Mouse (Mus musculus) C2C12 (cell line): Measurements from ENCODE around the gene Itpkb. TPM values are rescaled to one million over a fixed set of nuclear protein-coding genes. Genes with fewer than 3 reads are reported as not detected.

ENCODE experiments used
- H3K27me3 ChIP-seq: one replicate; pipeline ENCODE4 v1.6.1; 2011; ENCODE audit not compliant: control insufficient read depth, insufficient read depth, insufficient read length
- H3K36me3 ChIP-seq: one replicate; pipeline ENCODE4 v1.6.1; 2011; ENCODE audit not compliant: control insufficient read depth, insufficient read depth
- H3K4me3 ChIP-seq: one replicate; pipeline ENCODE4 v1.5.1; 2011; ENCODE audit warnings: mild to moderate bottlenecking, control low read depth; ENCODE audit not compliant: poor library complexity, insufficient read depth, severe bottlenecking
- H3K79me2 ChIP-seq: one replicate; pipeline ENCODE4 v1.6.1; 2011; ENCODE audit not compliant: control insufficient read depth, insufficient read depth
- H3K79me3 ChIP-seq: one replicate; pipeline ENCODE4 v1.6.1; 2011; ENCODE audit warnings: low read depth, control low read depth
- H3ac ChIP-seq: one replicate; pipeline ENCODE3; 2011; ENCODE audit warnings: low read depth; ENCODE audit not compliant: control insufficient read depth, insufficient read length
- CEBPB ChIP-seq: IDR thresholded peaks from one replicate; pipeline ENCODE4 v1.6.1; 2011; ENCODE audit warnings: low read depth, mild to moderate bottlenecking, control low read depth, moderate library complexity
- CTCF ChIP-seq: IDR thresholded peaks from one replicate; pipeline ENCODE4 v1.5.1; 2011; ENCODE audit not compliant: control insufficient read depth, insufficient read depth, insufficient read length
- FOSL1 ChIP-seq: IDR thresholded peaks from one replicate; pipeline ENCODE4 v1.8.0; 2011; ENCODE audit warnings: mild to moderate bottlenecking, low read length; ENCODE audit not compliant: poor library complexity, insufficient read depth, severe bottlenecking
- MAX ChIP-seq: IDR thresholded peaks from one replicate; pipeline ENCODE4 v1.6.1; 2011; ENCODE audit warnings: mild to moderate bottlenecking, control low read depth
- MYOD1 ChIP-seq: IDR thresholded peaks from one replicate; pipeline ENCODE4 v1.6.1; 2011; ENCODE audit warnings: low read depth; ENCODE audit not compliant: control insufficient read depth, insufficient read length
- MYOG ChIP-seq: IDR thresholded peaks from one replicate; pipeline ENCODE4 v1.6.1; 2011; ENCODE audit not compliant: control insufficient read depth, insufficient read length; ENCODE audit errors: extremely low read depth
- USF1 ChIP-seq: IDR thresholded peaks from one replicate; pipeline ENCODE4 v1.6.1; 2011; ENCODE audit warnings: low read depth, mild to moderate bottlenecking, control low read depth, moderate library complexity
- polyA plus RNA-seq: library from polyadenylated mRNA; unstranded; fragments of >200 nt; fragmentation: generic; extraction: Trizol; gene quantifications from one replicate; pipeline ENCODE4 v1.2.1, GENCODE M21; 2012; ENCODE audit warnings: missing spikeins

The Itpkb gene
- polyA plus RNA-seq, 1 experiment = 1.1 TPM

DNA sequence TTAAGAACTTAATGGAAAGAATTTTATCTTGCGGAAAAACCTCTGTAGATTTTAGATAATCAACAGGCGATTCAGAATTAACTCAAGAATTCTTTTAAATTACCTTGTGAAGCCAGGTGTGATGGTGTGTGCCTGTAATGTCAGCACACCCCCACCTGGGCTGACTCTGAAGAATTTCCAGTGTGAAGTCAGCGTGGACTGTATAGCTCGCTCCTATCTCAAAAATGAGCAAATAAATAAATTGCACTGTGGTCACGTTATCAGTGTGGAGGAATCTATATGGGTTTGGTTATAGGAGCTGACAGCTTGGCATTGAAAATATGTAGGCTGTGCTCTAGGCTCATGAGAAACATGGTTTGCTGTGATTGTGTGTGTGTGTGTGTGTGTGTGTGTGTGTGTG, 8.9 kb downstream of the Itpkb start:
- Histone ChIP-seq H3K36me3 (no peaks in the 10 kb centered on the region), H3K27me3 (no peaks in the 10 kb centered on the region), H3K79me3 (no peaks in the 10 kb centered on the region), H3K4me3 (no peak overlapping the region), H3ac (no peak overlapping the region), H3K79me2 (no peaks in the 10 kb centered on the region)
- no peak for TF ChIP-seq USF1
- TF ChIP-seq MAX = no peak
- no peak for TF ChIP-seq CTCF
- no peak for TF ChIP-seq FOSL1
- no peak for TF ChIP-seq MYOD1
- no peak for TF ChIP-seq CEBPB
- TF ChIP-seq MYOG = no peak

DNA sequence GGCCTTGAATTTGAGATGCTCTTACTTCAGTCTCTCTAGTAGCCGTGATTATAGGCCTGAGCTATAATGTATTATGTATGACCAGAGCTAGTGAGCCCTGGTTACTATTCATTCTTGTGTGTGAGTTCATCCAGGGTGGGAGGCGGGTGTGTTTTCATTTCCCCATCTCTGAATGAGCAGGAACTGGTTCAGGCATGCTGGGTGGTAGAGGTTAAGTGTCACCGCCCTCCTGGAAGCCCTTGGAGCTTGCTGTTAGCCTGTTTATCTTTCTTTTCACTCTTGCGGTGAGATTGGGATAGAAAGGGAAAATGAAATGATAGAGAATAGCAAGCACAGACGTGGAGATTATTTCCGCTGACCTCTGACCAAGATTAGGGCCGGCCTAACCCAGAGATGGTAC, 12.7 kb downstream of the Itpkb start:
- Histone ChIP-seq H3K27me3 (peaks cover 5% of the 10 kb centered on the region), H3K4me3 (no peak overlapping the region), H3K79me3 (no peaks in the 10 kb centered on the region), H3K79me2 (no peaks in the 10 kb centered on the region), H3ac (no peak overlapping the region), H3K36me3 (no peaks in the 10 kb centered on the region)
- TF ChIP-seq MYOD1 (no peak), CEBPB (no peak), CTCF (no peak), MYOG (no peak), FOSL1 (no peak), USF1 (no peak), MAX (no peak)

DNA sequence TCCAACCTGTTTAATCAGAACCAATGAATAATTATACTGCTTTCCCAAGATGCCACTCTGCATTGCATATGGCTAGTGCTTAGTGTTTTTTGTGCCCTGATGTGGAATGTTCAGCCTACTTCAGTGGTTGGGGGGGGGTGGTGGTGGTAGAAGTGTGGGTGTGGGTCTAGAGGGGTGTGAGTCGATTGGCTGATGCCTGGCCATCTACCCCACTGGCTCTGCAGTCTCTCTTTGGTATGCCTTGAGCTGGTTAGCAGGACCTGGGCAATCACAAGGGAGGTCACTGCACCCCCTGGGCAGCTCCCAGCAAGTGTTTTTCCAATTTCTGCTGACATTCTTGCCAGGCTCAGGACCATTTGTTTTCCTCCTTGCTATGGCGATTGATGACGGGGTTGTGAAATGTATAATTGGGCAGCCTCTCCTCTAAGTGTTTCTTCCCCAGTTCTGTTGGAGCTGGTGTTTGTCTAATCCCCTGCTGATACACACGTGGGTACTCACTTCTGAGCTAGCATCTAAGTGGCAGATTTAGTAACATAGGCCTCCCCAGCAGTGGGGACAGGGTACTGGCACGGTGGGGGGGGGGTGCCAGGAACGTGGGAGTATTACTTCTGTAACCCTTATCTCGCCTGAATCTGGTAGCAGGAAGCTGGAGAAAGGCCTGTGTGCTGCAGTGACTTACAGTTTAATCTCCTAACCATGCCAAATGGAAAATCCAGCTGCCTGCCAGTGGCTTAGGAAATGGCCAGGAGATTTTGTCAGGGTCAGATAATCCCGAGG, 13.3 kb downstream of the Itpkb start:
- no peak overlapping the region for H3K4me3 ChIP-seq
- no peaks in the 10 kb centered on the region for H3K79me2 ChIP-seq
- no peaks in the 10 kb centered on the region for H3K79me3 ChIP-seq
- TF ChIP-seq CTCF (no peak), USF1 (no peak), CEBPB (no peak), FOSL1 (no peak), MYOG (no peak), MAX (no peak), MYOD1 (no peak)
- H3K27me3 ChIP-seq = peaks cover 5% of the 10 kb centered on the region
- no peak overlapping the region for H3ac ChIP-seq
- no peaks in the 10 kb centered on the region for H3K36me3 ChIP-seq

DNA sequence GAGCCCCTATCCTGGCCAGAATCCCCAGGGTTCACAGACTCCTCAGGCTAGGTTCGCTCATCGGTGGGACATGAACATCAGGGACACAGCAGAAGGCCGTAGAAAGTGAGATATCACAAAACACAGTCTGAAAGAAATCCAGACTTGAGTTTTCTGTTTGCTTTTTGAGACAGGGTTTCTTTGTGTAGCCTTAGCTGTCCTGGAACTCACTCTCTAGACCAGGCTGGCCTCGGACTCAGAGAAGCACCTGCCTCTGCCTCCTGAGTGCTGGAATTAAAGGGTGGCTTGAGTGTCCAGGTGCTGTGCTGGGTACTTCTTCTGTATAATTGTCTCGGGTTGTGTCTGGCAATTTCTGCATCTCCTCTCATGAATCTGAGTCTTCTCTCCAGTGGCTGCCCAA, 14.8 kb downstream of the Itpkb start:
- H3ac ChIP-seq = no peak overlapping the region
- H3K36me3 ChIP-seq = no peaks in the 10 kb centered on the region
- no peak overlapping the region for H3K4me3 ChIP-seq
- H3K27me3 ChIP-seq = peaks cover 5% of the 10 kb centered on the region
- TF ChIP-seq MAX (no peak), MYOG (no peak), FOSL1 (no peak), MYOD1 (no peak), CEBPB (no peak), CTCF (no peak), USF1 (no peak)
- no peaks in the 10 kb centered on the region for H3K79me3 ChIP-seq
- H3K79me2 ChIP-seq = no peaks in the 10 kb centered on the region

DNA sequence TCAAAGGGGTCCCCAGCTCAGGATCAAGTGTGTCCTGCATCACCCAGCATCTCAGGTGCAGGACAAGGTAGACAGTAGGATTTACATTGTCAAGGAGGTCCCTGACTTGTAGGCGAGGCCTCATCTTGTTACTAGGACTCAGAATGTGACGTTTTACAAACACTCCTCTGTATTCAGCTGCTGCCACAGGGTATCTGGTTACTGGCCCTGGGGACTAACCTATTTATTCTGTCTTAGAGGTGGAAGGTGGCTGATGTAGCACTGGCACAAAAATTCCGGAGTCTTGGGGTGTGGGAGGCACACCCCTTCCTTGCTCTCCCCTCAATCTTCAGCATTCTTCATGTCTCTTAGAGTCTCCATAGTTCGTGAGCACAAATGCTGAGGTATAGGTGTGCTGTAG, 16.8 kb downstream of the Itpkb start:
- no peak for TF ChIP-seq MAX
- TF ChIP-seq USF1 = no peak
- no peak for TF ChIP-seq FOSL1
- TF ChIP-seq CTCF = no peak
- no peak for TF ChIP-seq MYOD1
- no peak for TF ChIP-seq MYOG
- TF ChIP-seq CEBPB = no peak
- no peaks in the 10 kb centered on the region for H3K79me3 ChIP-seq
- no peak overlapping the region for H3ac ChIP-seq
- peaks cover 5% of the 10 kb centered on the region for H3K27me3 ChIP-seq
- no peaks in the 10 kb centered on the region for H3K79me2 ChIP-seq
- H3K4me3 ChIP-seq = no peak overlapping the region
- no peaks in the 10 kb centered on the region for H3K36me3 ChIP-seq

DNA sequence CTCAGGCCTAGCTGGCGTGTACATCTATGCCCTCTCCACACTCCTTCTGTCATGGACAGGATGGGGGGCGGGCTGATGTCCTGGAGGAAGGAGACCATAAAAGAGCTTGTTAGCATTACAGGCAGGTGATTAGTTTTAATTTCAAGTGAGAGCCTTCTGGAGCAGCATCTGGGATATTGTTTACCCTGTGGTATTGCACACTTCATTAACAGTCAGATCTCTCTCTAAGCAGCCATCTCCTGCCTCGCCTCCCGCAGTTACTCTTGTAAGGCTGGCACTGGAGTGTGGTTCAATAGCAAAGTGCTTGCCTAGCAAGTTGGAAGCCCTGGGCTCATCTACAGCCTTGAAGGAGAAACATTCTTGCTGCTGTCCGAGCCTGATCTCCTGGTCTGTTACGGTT, 17.6 kb downstream of the Itpkb start:
- Histone ChIP-seq H3K36me3 (no peaks in the 10 kb centered on the region), H3ac (no peak overlapping the region), H3K79me3 (no peaks in the 10 kb centered on the region), H3K79me2 (no peaks in the 10 kb centered on the region), H3K4me3 (no peak overlapping the region), H3K27me3 (peaks cover 5% of the 10 kb centered on the region)
- no peak for TF ChIP-seq MAX
- TF ChIP-seq CEBPB = no peak
- TF ChIP-seq MYOD1 = no peak
- TF ChIP-seq MYOG = no peak
- TF ChIP-seq CTCF = no peak
- no peak for TF ChIP-seq USF1
- no peak for TF ChIP-seq FOSL1
